Comparison of ENCODE assay signal across 8 mouse cellular contexts in genomic region chrX:43427961-43428365, GRCm38 (mm10). TPM values are rescaled to one million over a fixed set of nuclear protein-coding genes. Genes with fewer than 3 reads are reported as not detected.
A peak's percentile ranks its signal among the peaks of the same experiment; 100 is the strongest.
DNase-seq lines count a peak whose midpoint lies in the region; ATAC-seq lines count a peak whose summit lies in the region.

No protein-coding gene starts in this region.

- H3K4me2 ChIP-seq in hindbrain, embryonic 12.5 days (replicated peaks): peak overlapping the region; percentile 60
- H3K4me2 ChIP-seq in neural tube, embryonic 11.5 days (ENCODE audit: low read depth): peak overlapping the region; percentile 55

- H3K36me3 ChIP-seq in hindbrain, embryonic 12.5 days: no peaks in the 10 kb centered on the region
- H3K36me3 ChIP-seq in neural tube, embryonic 11.5 days (ENCODE audit: control insufficient read depth, insufficient read depth, low read length): no peaks in the 10 kb centered on the region

- peaks cover 11% of the 10 kb centered on the region for H3K27me3 ChIP-seq in hindbrain, embryonic 12.5 days
- H3K27me3 ChIP-seq in neural tube, embryonic 11.5 days (ENCODE audit: control insufficient read depth, insufficient read depth, low read length): peaks cover 12% of the 10 kb centered on the region; the same call in 1 of the 2 replicates

- H3K27ac ChIP-seq in hindbrain, embryonic 12.5 days: no peak overlapping the region
- H3K27ac ChIP-seq in neural tube, embryonic 11.5 days (ENCODE audit: low read depth, low read length): no peak overlapping the region

- H3K4me1 ChIP-seq in hindbrain, embryonic 12.5 days: no peaks in the 10 kb centered on the region
- H3K4me1 ChIP-seq in neural tube, embryonic 11.5 days (ENCODE audit: control insufficient read depth, insufficient read depth, low read length): no peaks in the 10 kb centered on the region

- intact Hi-C loops in gastrocnemius, postnatal 14 days (cut with DNase I; ENCODE audit: low total_unique reads): no loop called here

- whole genome bisulfite sequencing in hindbrain, embryonic 12.5 days: 24% methylated on average over 12 of the region's 12 CpGs
- 13% methylated on average over 12 of the region's 12 CpGs for WGBS in neural tube, embryonic 11.5 days

- no peaks in the 10 kb centered on the region for H3K9me3 ChIP-seq in hindbrain, embryonic 12.5 days (replicated peaks)
- no peaks in the 10 kb centered on the region for H3K9me3 ChIP-seq in neural tube, embryonic 11.5 days (ENCODE audit: control insufficient read depth, low read length)

- no peak for ATAC-seq in hindbrain, embryonic 12.5 days (ENCODE audit: low FRiP score)
- no peak for ATAC-seq in neural tube, embryonic 11.5 days (ENCODE audit: insufficient read depth, low FRiP score, low TSS enrichment)

- H3K4me3 ChIP-seq in hindbrain, embryonic 12.5 days: peak overlapping the region; percentile 38
- H3K4me3 ChIP-seq in neural tube, embryonic 11.5 days (ENCODE audit: low read depth, low read length): peak overlapping the region; percentile 28

- H3K9ac ChIP-seq in hindbrain, embryonic 12.5 days: peak overlapping the region; percentile 53; the same call in 1 of the 2 replicates
- H3K9ac ChIP-seq in neural tube, embryonic 11.5 days (ENCODE audit: low read length): no peak overlapping the region

- peak; percentile 9 for DNase-seq in layer of hippocampus, postnatal 36 days
- DNase-seq in layer of hippocampus, adult 8-10 months (ENCODE audit: low spot score in 2 of 2): no peak
- peak; percentile 40 to 49 for DNase-seq in cerebellum, postnatal 14 days
- peak; percentile 31 for DNase-seq in neural tube, embryonic 11.5 days (ENCODE audit: low spot score)
- DNase-seq in thymus, postnatal 25 days: no peak
- DNase-seq in gastrocnemius, postnatal 14 days: no peak
- DNase-seq in thymus, postnatal 4 days: no peak

RNA-seq across cellular contexts. Expression of gene Tenm1, which starts 1.0 kb away (rescaled TPM):
- total RNA-seq in layer of hippocampus, postnatal 36 days (2021): 10 to 100 TPM; 38.1 to 47.5 TPM
- 10 to 100 TPM; 31.3 to 35.7 (median 33.9) TPM for total RNA-seq in layer of hippocampus, adult 8-10 months (2022)
- polyA plus RNA-seq in hindbrain, embryonic 12.5 days (2016; fragmentation: Nextera tagmentation; extraction: Ambion mirVana): 5.5 and 5.7 TPM in 2 replicates
- 0.57 and 0.90 TPM in 2 replicates for polyA plus RNA-seq in neural tube, embryonic 11.5 days (2014; fragmentation: Nextera tagmentation; extraction: Ambion mirVana)
- under 1 TPM; 0.13 to 0.16 TPM for total RNA-seq in gastrocnemius, postnatal 14 days (2021)

Comparison
In these comparisons a context has a peak if more than half of its experiments do, and no peak if none do; other contexts are left out.
1. DNase-seq: peak in layer of hippocampus, postnatal 36 days (2 of 2), cerebellum, postnatal 14 days (2 of 2) and neural tube, embryonic 11.5 days (single experiment); none in layer of hippocampus, adult 8-10 months (0 of 2), thymus, postnatal 25 days (single experiment), gastrocnemius, postnatal 14 days (single experiment) and thymus, postnatal 4 days (single experiment).
2. RNA of gene Tenm1, which starts 1.0 kb away (total RNA-seq): 38.1 to 47.5 TPM in layer of hippocampus, postnatal 36 days and 31.3 to 35.7 TPM in layer of hippocampus, adult 8-10 months; 0.13 to 0.16 TPM in gastrocnemius, postnatal 14 days; every median in the first group is over 10 times any median in the second.